Comparison of ENCODE assay signal across 18 mouse cellular contexts in genomic region chr16:24175235-24175760, GRCm38 (mm10).
DNase-seq lines count a peak whose midpoint lies in the region; TF ChIP-seq lines count a peak whose summit lies in the region.
"Had no signal": no experiment of that assay in that cellular context is flagged by ENCODE, and none has a peak within 500 bp of the region (broad histone marks: within the 10 kb centered on the region; RNA-seq: fewer than 3 reads in every experiment).

No protein-coding gene starts in this region.

- no peak for TF ChIP-seq CTCF in layer of hippocampus, adult 2 months (conservative IDR thresholded peaks at IDR 0.05)

- no peaks in the 10 kb centered on the region for H3K27me3 ChIP-seq in myocyte (ENCODE audit: control insufficient read depth, insufficient read depth, insufficient read length)
- H3K27me3 ChIP-seq: forebrain, embryonic 13.5 days; hindbrain, embryonic 12.5 days; hindbrain, embryonic 15.5 days; Patski had no signal

- H3K4me3 ChIP-seq in layer of hippocampus, adult 2 months: no peak overlapping the region
- no peak overlapping the region for H3K4me3 ChIP-seq in myocyte
- H3K4me3 ChIP-seq: forebrain, embryonic 10.5 days; forebrain, embryonic 13.5 days; heart, adult 2 months; heart, embryonic 10.5 days; hindbrain, embryonic 12.5 days; hindbrain, embryonic 15.5 days had no signal

- no peak for TF ChIP-seq POLR2A in myocyte (IDR thresholded peaks at IDR 0.05; ENCODE audit: insufficient read length, low read depth)

- H3K4me2 ChIP-seq in myocyte (ENCODE audit: low read depth): peak overlapping the region; percentile 60
- H3K4me2 ChIP-seq: forebrain, embryonic 13.5 days; hindbrain, embryonic 12.5 days; hindbrain, embryonic 15.5 days had no signal

- H3ac ChIP-seq in myocyte (ENCODE audit: control insufficient read depth, insufficient read length): no peak overlapping the region

- peak; percentile 49 for DNase-seq in cerebellum, adult 9-10 months
- DNase-seq in cerebellum, postnatal 36 days: no peak
- DNase-seq in layer of hippocampus, adult 2 months (ENCODE audit: low spot score in 2 of 2): no peak
- no peak for DNase-seq in layer of hippocampus, adult 8-10 months (ENCODE audit: low spot score in 2 of 2)
- peak; percentile 84 for DNase-seq in R1 (ENCODE audit: low read depth, low spot score)
- DNase-seq in urinary bladder, postnatal 36 days (ENCODE audit: low spot score in 2 of 2): no peak
- no peak for DNase-seq in left cerebral cortex, adult 8-10 months (ENCODE audit: low spot score in 2 of 2)
- DNase-seq: adrenal gland, postnatal 10 days; gastrocnemius, postnatal 25 days had no signal

- no peaks in the 10 kb centered on the region for H3K79me2 ChIP-seq in myocyte (ENCODE audit: control insufficient read depth, insufficient read depth)

- no peaks in the 10 kb centered on the region for H3K36me3 ChIP-seq in myocyte (ENCODE audit: control insufficient read depth, insufficient read depth)
- H3K36me3 ChIP-seq: forebrain, embryonic 10.5 days; G1E; heart, embryonic 10.5 days; hindbrain, embryonic 12.5 days; hindbrain, embryonic 15.5 days had no signal

- peak overlapping the region; percentile 19; the same call in 1 of the 2 replicates for H3K27ac ChIP-seq in layer of hippocampus, adult 2 months
- H3K27ac ChIP-seq: forebrain, embryonic 10.5 days; forebrain, embryonic 13.5 days; heart, adult 2 months; heart, embryonic 10.5 days; hindbrain, embryonic 12.5 days; hindbrain, embryonic 15.5 days had no signal

TF ChIP-seq in myocyte, 11 proteins besides CTCF, POLR2A, EP300 and RAD21:
- TF ChIP-seq MYOD1 (IDR thresholded peaks at IDR 0.05; ENCODE audit: control insufficient read depth in 1 of 3, insufficient read length in 2 of 3, low read depth in 2 of 3) (peak in 2 of 3 experiments; percentile 70 to 77), TCF12 (IDR thresholded peaks at IDR 0.05; ENCODE audit: insufficient read depth, poor library complexity, severe bottlenecking) (no peak), MYOG (IDR thresholded peaks at IDR 0.05; ENCODE audit: control insufficient read depth in 1 of 3, insufficient read depth in 1 of 3, insufficient read length in 2 of 3, low read depth in 2 of 3) (peak in 2 of 3 experiments; percentile 59 to 82)

Comparison
In these comparisons a context has a peak if more than half of its experiments do, and no peak if none do; other contexts are left out.
1. DNase-seq: peak in cerebellum, adult 9-10 months (single experiment) and R1 (single experiment); none in cerebellum, postnatal 36 days (0 of 2), layer of hippocampus, adult 2 months (0 of 2), layer of hippocampus, adult 8-10 months (0 of 2), urinary bladder, postnatal 36 days (0 of 2) and left cerebral cortex, adult 8-10 months (0 of 2).